Mouse (Mus musculus): ENCODE data around the gene Cyp3a13.

DNA sequence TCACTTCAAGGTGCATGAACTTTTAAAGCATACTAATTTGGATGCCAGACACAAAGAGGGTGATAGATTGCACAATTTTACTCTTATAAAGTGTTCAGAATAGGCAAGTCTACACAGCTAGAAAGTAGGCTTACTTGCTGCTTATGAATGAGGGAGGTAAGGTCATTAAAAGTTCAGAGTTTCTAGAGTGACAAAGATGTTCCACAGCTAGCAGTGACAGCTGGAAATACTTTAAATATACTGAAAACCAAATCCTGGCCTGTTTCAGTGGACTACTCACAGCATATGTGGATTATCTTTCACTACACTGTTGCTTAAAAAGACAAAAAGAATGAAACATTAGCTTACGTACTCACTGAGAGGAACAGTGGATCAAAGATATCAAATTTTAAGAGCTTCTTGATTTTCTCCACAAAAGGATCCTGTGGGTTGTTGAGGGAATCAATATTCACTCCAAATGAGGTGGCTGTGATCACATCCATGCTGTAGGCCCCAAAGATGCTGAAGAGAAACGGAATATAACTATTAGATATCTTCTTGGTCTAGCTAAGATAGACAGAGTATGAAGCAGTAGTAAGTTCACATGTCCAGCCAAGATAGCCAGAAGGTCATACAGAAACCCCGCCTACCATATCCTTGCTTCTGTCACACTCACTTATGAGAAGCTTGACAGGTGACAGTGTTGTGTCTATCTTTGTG lies 11.7 kb downstream of the Cyp3a13 start:
- no peak for TF ChIP-seq HCFC1 (IDR thresholded peaks at IDR 0.05; ENCODE audit: borderline replicate concordance, insufficient read depth, low read length)
- TF ChIP-seq ZNF384 (IDR thresholded peaks at IDR 0.05; ENCODE audit: low read depth, low read length), result no peak
- no peak for TF ChIP-seq ZC3H11A (IDR thresholded peaks at IDR 0.05; ENCODE audit: borderline replicate concordance, low read depth, low read length)
- TF ChIP-seq CHD2 (IDR thresholded peaks at IDR 0.05; ENCODE audit: low read depth, low read length), result no peak
